ENCODE assay signal across 16 mouse cellular contexts in genomic region chr8:108373046-108373445, GRCm38 (mm10).
DNase-seq lines count a peak whose midpoint lies in the region; ATAC-seq and TF ChIP-seq lines count a peak whose summit lies in the region.
"Had no signal": no experiment of that assay in that cellular context is flagged by ENCODE, and none has a peak within 500 bp of the region (broad histone marks: within the 10 kb centered on the region; RNA-seq: fewer than 3 reads in every experiment).

No protein-coding gene starts in this region.

- no peak overlapping the region for H3K4me2 ChIP-seq in lung, embryonic 14.5 days
- peak overlapping the region; percentile 31; the same call in 1 of the 2 replicates for H3K4me2 ChIP-seq in stomach, embryonic 16.5 days (ENCODE audit: low read depth, low read length)
- H3K4me2 ChIP-seq: embryonic facial prominence, embryonic 13.5 days; heart, embryonic 12.5 days had no signal

- no peak overlapping the region for H3K27ac ChIP-seq in heart, embryonic 10.5 days
- H3K27ac ChIP-seq in lung, embryonic 14.5 days (ENCODE audit: low read depth), result no peak overlapping the region
- no peak overlapping the region for H3K27ac ChIP-seq in stomach, embryonic 16.5 days (ENCODE audit: low read length)
- no peak overlapping the region for H3K27ac ChIP-seq in kidney, adult 2 months (ENCODE audit: insufficient read depth, low read depth, low read length)
- H3K27ac ChIP-seq: embryonic facial prominence, embryonic 13.5 days had no signal

- no peak overlapping the region for H3K4me3 ChIP-seq in heart, embryonic 10.5 days
- no peak overlapping the region for H3K4me3 ChIP-seq in lung, embryonic 14.5 days (ENCODE audit: low read depth, low read length)
- peak overlapping the region; percentile 20; the same call in 1 of the 2 replicates for H3K4me3 ChIP-seq in stomach, embryonic 16.5 days (replicated peaks; ENCODE audit: low read length)
- no peak overlapping the region for H3K4me3 ChIP-seq in kidney, adult 2 months (ENCODE audit: insufficient read depth, low read depth, low read length)
- H3K4me3 ChIP-seq: embryonic facial prominence, embryonic 13.5 days; heart, embryonic 12.5 days had no signal

- TF ChIP-seq POLR2A in kidney, adult 2 months (IDR thresholded peaks at IDR 0.05; ENCODE audit: low read depth, low read length), result no peak

- H3K9me3 ChIP-seq in heart, embryonic 10.5 days, result no peaks in the 10 kb centered on the region
- H3K9me3 ChIP-seq in lung, embryonic 14.5 days (ENCODE audit: low read depth, low read length), result no peaks in the 10 kb centered on the region
- H3K9me3 ChIP-seq in stomach, embryonic 16.5 days (replicated peaks; ENCODE audit: control insufficient read depth, low read length), result no peaks in the 10 kb centered on the region
- H3K9me3 ChIP-seq: embryonic facial prominence, embryonic 13.5 days; heart, embryonic 12.5 days had no signal

- no peak for TF ChIP-seq CTCF in lung, embryonic 14.5 days (IDR thresholded peaks at IDR 0.05; ENCODE audit: low read depth)
- TF ChIP-seq CTCF in kidney, adult 2 months (conservative IDR thresholded peaks at IDR 0.05; ENCODE audit: insufficient read depth, insufficient read length, low read depth, low read length), result no peak

- no peak for ATAC-seq in lung, embryonic 14.5 days (ENCODE audit: insufficient read depth)
- ATAC-seq in stomach, embryonic 16.5 days (ENCODE audit: insufficient read depth, low FRiP score), result no peak
- ATAC-seq: activated CD4-positive, CD25-positive, alpha-beta regulatory T cell, adult 4 months; Patski had no signal

- 69% methylated on average over 7 of the region's 7 CpGs for WGBS in heart, embryonic 10.5 days
- 42% methylated on average over 7 of the region's 7 CpGs for WGBS in lung, embryonic 14.5 days
- 46% methylated on average over 7 of the region's 7 CpGs for WGBS in stomach, embryonic 16.5 days
- WGBS in kidney, adult 2 months, result 23% methylated on average over 7 of the region's 7 CpGs

- no peaks in the 10 kb centered on the region for H3K4me1 ChIP-seq in heart, embryonic 10.5 days
- H3K4me1 ChIP-seq in lung, embryonic 14.5 days (ENCODE audit: insufficient read depth), result peaks cover 5% of the 10 kb centered on the region
- peaks cover 5% of the 10 kb centered on the region for H3K4me1 ChIP-seq in stomach, embryonic 16.5 days (ENCODE audit: control insufficient read depth, insufficient read depth, low read length)
- H3K4me1 ChIP-seq in kidney, adult 2 months (ENCODE audit: control insufficient read depth, insufficient read depth, low read length), result peaks cover 3% of the 10 kb centered on the region; the same call in 1 of the 2 replicates
- H3K4me1 ChIP-seq: heart, embryonic 12.5 days had no signal

- H3K9ac ChIP-seq in lung, embryonic 14.5 days, result no peak overlapping the region
- H3K9ac ChIP-seq in stomach, embryonic 16.5 days (ENCODE audit: low read length), result no peak overlapping the region
- H3K9ac ChIP-seq: embryonic facial prominence, embryonic 13.5 days; heart, embryonic 12.5 days had no signal

- H3K27me3 ChIP-seq in heart, embryonic 10.5 days (ENCODE audit: insufficient read depth, poor library complexity, severe bottlenecking), result no peaks in the 10 kb centered on the region
- no peaks in the 10 kb centered on the region for H3K27me3 ChIP-seq in lung, embryonic 14.5 days (ENCODE audit: insufficient read depth, low read length)
- H3K27me3 ChIP-seq in stomach, embryonic 16.5 days (ENCODE audit: control insufficient read depth, insufficient read depth, low read length), result no peaks in the 10 kb centered on the region
- no peaks in the 10 kb centered on the region; the same call in 1 of the 2 replicates for H3K27me3 ChIP-seq in kidney, adult 2 months (replicated peaks; ENCODE audit: control insufficient read depth, insufficient read depth, low read length)
- H3K27me3 ChIP-seq: embryonic facial prominence, embryonic 13.5 days; heart, embryonic 12.5 days; Patski had no signal

- H3K36me3 ChIP-seq in heart, embryonic 10.5 days, result no peaks in the 10 kb centered on the region
- H3K36me3 ChIP-seq in lung, embryonic 14.5 days (ENCODE audit: insufficient read depth), result no peaks in the 10 kb centered on the region
- H3K36me3 ChIP-seq in stomach, embryonic 16.5 days (ENCODE audit: control insufficient read depth, insufficient read depth, low read length), result no peaks in the 10 kb centered on the region
- H3K36me3 ChIP-seq in kidney, adult 2 months (ENCODE audit: control insufficient read depth, insufficient read depth, low read length), result no peaks in the 10 kb centered on the region
- H3K36me3 ChIP-seq: embryonic facial prominence, embryonic 13.5 days; heart, embryonic 12.5 days had no signal

- peak; percentile 78 for DNase-seq in heart, adult 11 months
- no peak for DNase-seq in heart, embryonic 10.5 days (ENCODE audit: low spot score)
- DNase-seq in lung, embryonic 14.5 days, result peak; percentile 31
- DNase-seq in lung, postnatal 14 days, result no peak
- DNase-seq in hindlimb bud, embryonic 11.5 days (ENCODE audit: extremely low spot score, low read depth, low spot score), result peak; percentile 14
- no peak for DNase-seq in kidney, adult 2 months
- DNase-seq: adrenal gland, postnatal 14 days; B cell, adult 2 months; cerebellum, adult 2 months; kidney, postnatal 14 days; lung, adult 18-20 months had no signal

Comparison
In these comparisons a context has a peak if more than half of its experiments do, and no peak if none do; other contexts are left out.
1. DNase-seq: peak in heart, adult 11 months (single experiment), lung, embryonic 14.5 days (single experiment) and hindlimb bud, embryonic 11.5 days (single experiment); none in heart, embryonic 10.5 days (single experiment), lung, postnatal 14 days (single experiment) and kidney, adult 2 months (single experiment).